Mouse (Mus musculus): ENCODE data around the gene Llph.

DNA sequence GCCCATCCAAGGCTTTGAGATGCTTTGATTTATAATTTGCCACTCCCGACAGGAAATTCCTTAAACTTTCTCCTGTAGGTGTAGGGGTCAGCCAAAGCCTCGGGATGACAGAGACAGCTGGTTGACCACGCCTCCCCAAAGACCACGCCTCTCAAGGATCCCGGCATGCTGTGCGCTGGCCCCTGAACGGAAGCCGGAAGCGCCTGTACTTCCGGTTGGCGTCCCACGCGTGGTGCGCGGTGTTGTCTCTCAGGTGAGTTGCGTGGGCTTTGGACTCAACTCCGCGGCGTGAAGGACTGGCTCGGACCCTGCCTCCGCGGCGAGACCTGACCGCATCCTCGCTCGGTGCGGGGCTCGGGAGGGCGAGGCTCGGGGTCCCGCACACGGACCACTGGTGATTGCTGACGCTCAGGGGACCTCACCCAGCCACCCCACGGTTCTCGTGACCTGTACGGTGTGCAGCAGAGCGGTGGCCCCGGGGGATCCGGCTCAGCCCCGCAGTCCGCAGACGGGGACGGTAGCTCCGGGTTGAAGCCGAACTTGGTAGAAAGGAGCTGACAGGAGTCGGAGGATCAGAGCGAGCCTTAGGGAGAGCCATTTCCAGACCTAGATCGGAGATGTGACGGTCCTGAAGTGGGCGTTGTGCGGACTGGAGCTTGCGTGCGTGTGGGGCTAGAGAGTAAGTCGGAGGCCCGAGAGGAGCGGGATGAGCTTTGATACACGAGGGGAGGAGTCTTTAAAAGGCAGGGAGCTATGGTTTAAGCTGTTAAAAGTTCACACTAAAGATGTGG, at the start of gene Llph:
- TF ChIP-seq CTCF (IDR thresholded peaks at IDR 0.05; ENCODE audit: low read depth, low read length) (no peak), POLR2A (IDR thresholded peaks at IDR 0.05; ENCODE audit: borderline replicate concordance, low read depth, low read length) (no peak)

All from bone marrow macrophage, adult 2 months (primary cell).